ENCODE assay signal across 9 mouse cellular contexts in the genomic region with DNA sequence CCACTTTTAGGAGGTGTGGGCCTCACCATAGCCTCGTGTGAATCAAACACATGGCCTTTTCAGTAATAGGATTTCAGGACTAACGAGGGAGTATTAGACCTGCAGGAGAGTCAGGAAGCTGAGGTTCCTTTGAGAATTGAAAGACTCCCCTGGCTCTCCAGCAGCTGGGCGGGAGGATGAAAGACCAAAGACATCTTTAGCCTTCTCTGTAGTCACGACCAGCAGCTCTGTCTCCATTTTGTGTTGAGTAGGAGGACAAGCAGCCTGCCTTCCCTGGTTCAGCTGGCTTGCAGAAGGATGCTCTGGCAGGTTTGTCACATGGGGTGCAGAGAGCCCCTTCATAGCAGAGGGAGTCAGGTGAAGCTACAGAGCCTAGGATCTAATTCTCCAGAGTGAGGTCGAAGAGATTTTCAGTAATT.
DNase-seq lines count a peak whose midpoint lies in the region; ATAC-seq and TF ChIP-seq lines count a peak whose summit lies in the region.
"Had no signal": no experiment of that assay in that cellular context is flagged by ENCODE, and none has a peak within 500 bp of the region (broad histone marks: within the 10 kb centered on the region; RNA-seq: fewer than 3 reads in every experiment).

No protein-coding gene starts in this region.

- peak; percentile 39 for DNase-seq in right cerebral cortex, adult 18-20 months
- no peak for DNase-seq in right cerebral cortex, postnatal 14 days
- peak; percentile 38 to 56 for DNase-seq in frontal cortex, postnatal 36 days (ENCODE audit: low spot score in 2 of 2)
- DNase-seq in limb, embryonic 14.5 days (ENCODE audit: low spot score) = peak; percentile 5
- DNase-seq in telencephalon, adult 2 months (ENCODE audit: low read depth, low spot score) = peak; percentile 47
- DNase-seq in kidney, postnatal 36 days = no peak
- DNase-seq in gastrocnemius, adult 8-10 months (ENCODE audit: low spot score in 2 of 2) = no peak

- H3K36me3 ChIP-seq in limb, embryonic 14.5 days (ENCODE audit: control insufficient read depth, insufficient read depth, low read length) = no peaks in the 10 kb centered on the region
- no peaks in the 10 kb centered on the region for H3K36me3 ChIP-seq in heart, embryonic 11.5 days (ENCODE audit: control insufficient read depth, insufficient read depth, low read length)
- H3K36me3 ChIP-seq: G1E had no signal

- TF ChIP-seq POLR2A in limb, embryonic 14.5 days (IDR thresholded peaks at IDR 0.05; ENCODE audit: borderline replicate concordance, extremely low read depth, insufficient read depth, insufficient read length) = no peak

- WGBS in limb, embryonic 14.5 days = 23% methylated on average over 5 of the region's 5 CpGs
- 50% methylated on average over 5 of the region's 5 CpGs for WGBS in heart, embryonic 11.5 days (ENCODE audit: insufficient replicate concordance)

- H3K27ac ChIP-seq in limb, embryonic 14.5 days (replicated peaks; ENCODE audit: low read depth, low read length) = no peak overlapping the region
- H3K27ac ChIP-seq in heart, embryonic 11.5 days (ENCODE audit: low read depth, low read length) = no peak overlapping the region

- no peak overlapping the region for H3K4me2 ChIP-seq in limb, embryonic 14.5 days (replicated peaks; ENCODE audit: low read depth, low read length, severe bottlenecking)
- H3K4me2 ChIP-seq in heart, embryonic 11.5 days = no peak overlapping the region

- no peaks in the 10 kb centered on the region for H3K9me3 ChIP-seq in limb, embryonic 14.5 days (ENCODE audit: control insufficient read depth, low read length)
- H3K9me3 ChIP-seq in heart, embryonic 11.5 days (replicated peaks; ENCODE audit: control insufficient read depth, low read length) = no peaks in the 10 kb centered on the region
- H3K9me3 ChIP-seq: G1E had no signal

- no peaks in the 10 kb centered on the region for H3K27me3 ChIP-seq in limb, embryonic 14.5 days (ENCODE audit: control insufficient read depth, insufficient read depth, low read length)
- H3K27me3 ChIP-seq in heart, embryonic 11.5 days (ENCODE audit: control insufficient read depth, insufficient read depth, low read length) = no peaks in the 10 kb centered on the region

- no peak; the same call in none of the 2 replicates for ATAC-seq in limb, embryonic 14.5 days (ENCODE audit: low FRiP score, low read depth)
- no peak for ATAC-seq in heart, embryonic 11.5 days (replicated peaks; ENCODE audit: insufficient number of reproducible peaks, low FRiP score, low TSS enrichment)

- no peaks in the 10 kb centered on the region for H3K4me1 ChIP-seq in limb, embryonic 14.5 days (ENCODE audit: control insufficient read depth, insufficient read depth, low read length)
- H3K4me1 ChIP-seq in heart, embryonic 11.5 days (ENCODE audit: control insufficient read depth, insufficient read depth, low read length) = no peaks in the 10 kb centered on the region

- no peak overlapping the region for H3K4me3 ChIP-seq in limb, embryonic 14.5 days (replicated peaks; ENCODE audit: low read length)
- H3K4me3 ChIP-seq in heart, embryonic 11.5 days (ENCODE audit: low read depth, low read length) = no peak overlapping the region

- H3K9ac ChIP-seq in limb, embryonic 14.5 days (ENCODE audit: low read depth, low read length, severe bottlenecking) = no peak overlapping the region
- H3K9ac ChIP-seq in heart, embryonic 11.5 days (ENCODE audit: low read depth, low read length) = no peak overlapping the region

Comparison
In these comparisons a context has a peak if more than half of its experiments do, and no peak if none do; other contexts are left out.
1. DNase-seq: peak in right cerebral cortex, adult 18-20 months (single experiment), frontal cortex, postnatal 36 days (2 of 2), limb, embryonic 14.5 days (single experiment) and telencephalon, adult 2 months (single experiment); none in right cerebral cortex, postnatal 14 days (single experiment), kidney, postnatal 36 days (0 of 2) and gastrocnemius, adult 8-10 months (0 of 2).